Mouse (Mus musculus): ENCODE measurements around the gene Plac8. TPM values are rescaled to one million over a fixed set of nuclear protein-coding genes. Genes with fewer than 3 reads are reported as not detected.

Gene Plac8
- polyA plus RNA-seq, 1 experiment = 22.1 TPM

DNA sequence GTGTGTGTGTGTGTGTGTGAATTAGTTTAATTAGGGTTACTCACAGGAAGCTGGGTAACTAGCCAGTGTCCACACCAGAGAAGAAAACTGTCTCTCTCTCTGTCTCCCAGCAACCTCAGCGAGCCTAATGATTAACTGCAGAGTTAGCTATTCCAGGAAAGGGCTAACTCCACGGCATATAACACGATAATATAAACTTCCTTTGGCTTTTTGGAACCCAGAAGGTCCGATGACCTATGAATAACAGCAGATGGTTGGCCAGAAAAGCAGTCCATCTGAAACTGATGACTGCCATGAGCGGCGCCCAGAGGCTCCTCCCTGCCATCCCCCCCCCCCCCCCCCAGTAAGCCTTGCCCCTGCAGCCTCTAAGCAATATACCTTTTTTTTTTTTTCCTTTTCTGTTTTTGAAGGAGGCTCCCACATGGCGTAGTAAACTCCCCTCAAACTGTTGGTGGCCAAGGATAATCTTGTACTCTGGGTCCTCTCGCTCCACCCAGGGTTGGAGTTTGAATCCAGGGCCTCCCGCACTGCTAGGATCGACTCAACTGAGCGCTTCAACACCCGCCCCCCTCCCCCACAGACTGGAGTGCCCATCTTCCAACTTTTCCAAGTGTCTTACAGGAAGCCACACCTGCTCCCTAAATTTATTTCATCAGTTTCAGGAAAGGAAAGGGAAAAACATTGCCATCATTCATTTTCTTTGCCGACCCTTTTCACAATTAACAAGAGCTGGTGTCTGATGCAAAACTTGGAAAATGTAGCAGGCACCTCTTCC lies 4.6 kb downstream of the Plac8 start:
- Histone ChIP-seq H3K27me3 (ENCODE audit: control insufficient read depth, insufficient read depth, low read length, poor library complexity, severe bottlenecking) (no peaks in the 10 kb centered on the region), H3K9ac (ENCODE audit: low read depth, poor library complexity, severe bottlenecking) (no peak overlapping the region), H3K4me3 (ENCODE audit: low read depth, low read length) (no peak overlapping the region), H3K9me3 (replicated peaks; ENCODE audit: control insufficient read depth, insufficient read depth, low read length, poor library complexity, severe bottlenecking) (no peaks in the 10 kb centered on the region), H3K4me1 (ENCODE audit: control insufficient read depth, insufficient read depth, low read length) (peaks cover 2% of the 10 kb centered on the region), H3K27ac (ENCODE audit: insufficient read depth, low read length) (no peak overlapping the region), H3K36me3 (ENCODE audit: control insufficient read depth, insufficient read depth, low read length, poor library complexity, severe bottlenecking) (no peaks in the 10 kb centered on the region)
- no peak for TF ChIP-seq CTCF (IDR thresholded peaks at IDR 0.05; ENCODE audit: low read depth, low read length)
- no peak for TF ChIP-seq POLR2A (IDR thresholded peaks at IDR 0.05; ENCODE audit: insufficient read depth, low read length)
- TF ChIP-seq EP300 (IDR thresholded peaks at IDR 0.05; ENCODE audit: insufficient read depth, low read depth, low read length) = no peak

DNA sequence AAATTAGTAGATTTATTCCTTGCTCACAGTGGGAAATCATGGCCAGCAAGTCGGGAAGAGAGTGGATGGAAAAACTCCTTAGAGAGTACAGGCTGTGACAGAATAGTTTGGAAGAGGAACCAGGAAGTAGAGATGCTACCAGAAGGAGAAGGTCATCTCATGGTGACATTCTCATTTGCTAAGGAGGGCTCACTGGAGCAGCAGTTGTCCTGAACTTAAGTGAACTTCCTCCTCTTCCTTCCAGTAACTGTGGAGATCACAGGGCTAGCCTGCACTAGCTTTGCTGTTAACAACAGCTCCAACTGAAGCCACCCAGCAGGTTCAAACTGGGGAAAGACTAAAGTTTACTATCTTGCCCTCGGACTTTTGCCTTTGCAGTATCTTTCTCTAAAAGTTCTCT lies 5.2 kb downstream of the Plac8 start:
- no peak overlapping the region for H3K9ac ChIP-seq (ENCODE audit: low read depth, poor library complexity, severe bottlenecking)
- TF ChIP-seq CTCF (IDR thresholded peaks at IDR 0.05; ENCODE audit: low read depth, low read length) (no peak), POLR2A (IDR thresholded peaks at IDR 0.05; ENCODE audit: insufficient read depth, low read length) (no peak), EP300 (IDR thresholded peaks at IDR 0.05; ENCODE audit: insufficient read depth, low read depth, low read length) (no peak)
- no peak overlapping the region for H3K4me3 ChIP-seq (ENCODE audit: low read depth, low read length)
- no peaks in the 10 kb centered on the region for H3K36me3 ChIP-seq (ENCODE audit: control insufficient read depth, insufficient read depth, low read length, poor library complexity, severe bottlenecking)
- H3K9me3 ChIP-seq (replicated peaks; ENCODE audit: control insufficient read depth, insufficient read depth, low read length, poor library complexity, severe bottlenecking) = no peaks in the 10 kb centered on the region
- H3K27me3 ChIP-seq (ENCODE audit: control insufficient read depth, insufficient read depth, low read length, poor library complexity, severe bottlenecking) = no peaks in the 10 kb centered on the region
- H3K4me1 ChIP-seq (ENCODE audit: control insufficient read depth, insufficient read depth, low read length) = peaks cover 2% of the 10 kb centered on the region
- no peak overlapping the region for H3K27ac ChIP-seq (ENCODE audit: insufficient read depth, low read length)

DNA sequence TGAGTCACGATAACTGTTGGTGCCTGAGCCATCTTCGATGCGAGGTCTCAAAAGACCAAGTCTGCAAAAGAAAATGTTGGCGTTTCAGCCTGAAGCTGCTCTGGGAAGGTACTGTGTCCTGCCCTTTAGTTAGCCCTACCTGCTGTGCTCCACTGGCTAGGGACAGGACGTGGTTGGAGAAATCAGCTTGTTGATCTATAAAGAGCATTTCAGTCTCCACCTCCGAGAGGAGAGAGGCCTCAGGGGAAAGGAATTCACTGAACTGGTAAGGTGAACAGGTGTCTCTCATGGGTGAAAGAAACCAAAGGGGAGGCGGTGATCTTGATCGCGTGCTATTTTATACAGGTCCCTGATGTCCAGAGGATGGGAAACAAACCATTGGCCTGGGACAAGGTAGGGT lies 9.3 kb downstream of the Plac8 start:
- H3K27ac ChIP-seq (ENCODE audit: insufficient read depth, low read length) = no peak overlapping the region
- no peak overlapping the region for H3K4me3 ChIP-seq (ENCODE audit: low read depth, low read length)
- TF ChIP-seq EP300 (IDR thresholded peaks at IDR 0.05; ENCODE audit: insufficient read depth, low read depth, low read length) (no peak), CTCF (IDR thresholded peaks at IDR 0.05; ENCODE audit: low read depth, low read length) (no peak), POLR2A (IDR thresholded peaks at IDR 0.05; ENCODE audit: insufficient read depth, low read length) (no peak)
- H3K36me3 ChIP-seq (ENCODE audit: control insufficient read depth, insufficient read depth, low read length, poor library complexity, severe bottlenecking) = no peaks in the 10 kb centered on the region
- no peaks in the 10 kb centered on the region for H3K9me3 ChIP-seq (replicated peaks; ENCODE audit: control insufficient read depth, insufficient read depth, low read length, poor library complexity, severe bottlenecking)
- no peak overlapping the region for H3K9ac ChIP-seq (ENCODE audit: low read depth, poor library complexity, severe bottlenecking)
- H3K27me3 ChIP-seq (ENCODE audit: control insufficient read depth, insufficient read depth, low read length, poor library complexity, severe bottlenecking) = no peaks in the 10 kb centered on the region
- no peaks in the 10 kb centered on the region for H3K4me1 ChIP-seq (ENCODE audit: control insufficient read depth, insufficient read depth, low read length)

DNA sequence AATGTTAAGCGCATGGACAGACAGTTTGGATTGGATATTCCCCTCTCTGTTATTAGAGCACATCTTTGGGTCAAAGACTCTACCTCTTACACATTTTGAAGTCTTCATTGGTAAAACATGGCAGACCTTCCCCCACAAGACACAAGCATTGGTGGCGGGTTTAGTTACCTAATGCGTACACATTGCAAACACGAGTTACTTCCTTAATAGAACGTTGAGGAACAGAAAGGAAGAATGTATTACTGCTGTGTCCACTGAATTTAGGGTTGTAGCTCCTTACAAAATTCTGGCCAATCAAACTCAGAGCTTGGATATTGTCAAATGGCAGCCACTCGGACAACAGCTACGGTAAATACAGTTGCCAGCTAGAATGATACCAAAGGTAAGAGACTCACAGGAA lies 12.7 kb downstream of the Plac8 start:
- Histone ChIP-seq H3K4me3 (ENCODE audit: low read depth, low read length) (no peak overlapping the region), H3K27me3 (ENCODE audit: control insufficient read depth, insufficient read depth, low read length, poor library complexity, severe bottlenecking) (no peaks in the 10 kb centered on the region), H3K9ac (ENCODE audit: low read depth, poor library complexity, severe bottlenecking) (no peak overlapping the region), H3K36me3 (ENCODE audit: control insufficient read depth, insufficient read depth, low read length, poor library complexity, severe bottlenecking) (no peaks in the 10 kb centered on the region), H3K9me3 (replicated peaks; ENCODE audit: control insufficient read depth, insufficient read depth, low read length, poor library complexity, severe bottlenecking) (no peaks in the 10 kb centered on the region), H3K4me1 (ENCODE audit: control insufficient read depth, insufficient read depth, low read length) (no peaks in the 10 kb centered on the region), H3K27ac (ENCODE audit: insufficient read depth, low read length) (no peak overlapping the region)
- no peak for TF ChIP-seq EP300 (IDR thresholded peaks at IDR 0.05; ENCODE audit: insufficient read depth, low read depth, low read length)
- no peak for TF ChIP-seq CTCF (IDR thresholded peaks at IDR 0.05; ENCODE audit: low read depth, low read length)

DNA sequence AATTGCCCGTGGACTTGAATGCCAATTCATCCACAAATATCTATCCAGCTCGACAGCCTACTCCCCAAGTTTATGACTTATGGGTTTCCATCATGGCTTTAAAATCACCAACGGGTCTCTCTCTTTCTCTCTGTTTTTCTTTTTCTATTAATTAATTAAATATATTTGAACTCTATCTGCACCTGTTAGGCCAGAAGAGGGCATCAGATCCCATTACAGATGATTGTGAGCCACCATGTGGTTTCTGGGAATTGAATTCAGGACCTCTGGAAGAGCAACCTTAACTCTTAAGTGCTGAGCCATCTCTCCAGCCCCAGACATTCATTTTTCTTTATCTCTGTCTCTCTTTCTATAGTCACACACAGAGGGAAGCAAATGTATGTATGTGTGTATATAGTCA lies 13.3 kb downstream of the Plac8 start:
- no peaks in the 10 kb centered on the region for H3K36me3 ChIP-seq (ENCODE audit: control insufficient read depth, insufficient read depth, low read length, poor library complexity, severe bottlenecking)
- no peaks in the 10 kb centered on the region for H3K4me1 ChIP-seq (ENCODE audit: control insufficient read depth, insufficient read depth, low read length)
- no peak for TF ChIP-seq POLR2A (IDR thresholded peaks at IDR 0.05; ENCODE audit: insufficient read depth, low read length)
- no peak for TF ChIP-seq EP300 (IDR thresholded peaks at IDR 0.05; ENCODE audit: insufficient read depth, low read depth, low read length)
- TF ChIP-seq CTCF (IDR thresholded peaks at IDR 0.05; ENCODE audit: low read depth, low read length) = no peak
- no peak overlapping the region for H3K9ac ChIP-seq (ENCODE audit: low read depth, poor library complexity, severe bottlenecking)
- no peaks in the 10 kb centered on the region for H3K27me3 ChIP-seq (ENCODE audit: control insufficient read depth, insufficient read depth, low read length, poor library complexity, severe bottlenecking)
- H3K9me3 ChIP-seq (replicated peaks; ENCODE audit: control insufficient read depth, insufficient read depth, low read length, poor library complexity, severe bottlenecking) = no peaks in the 10 kb centered on the region
- H3K4me3 ChIP-seq (ENCODE audit: low read depth, low read length) = no peak overlapping the region
- no peak overlapping the region for H3K27ac ChIP-seq (ENCODE audit: insufficient read depth, low read length)

DNA sequence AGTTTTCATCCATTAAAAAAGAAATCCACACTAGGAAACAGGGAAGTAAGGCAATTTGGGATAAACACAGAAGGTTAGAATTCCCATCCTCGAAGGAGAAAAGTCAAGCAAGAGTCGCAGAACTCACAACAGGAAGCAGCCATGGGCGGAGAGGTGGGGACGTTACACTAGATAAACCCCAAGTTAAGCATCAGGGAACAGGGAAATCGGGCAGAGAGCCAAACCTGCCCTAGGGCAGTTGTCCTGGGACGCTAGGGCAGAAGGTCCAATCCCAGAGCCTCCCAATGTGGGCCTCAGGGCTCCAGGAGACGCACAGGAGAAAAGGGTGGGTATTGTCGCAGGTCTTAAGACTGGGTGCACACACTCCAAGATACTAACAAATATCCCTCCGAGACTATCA lies 14.5 kb downstream of the Plac8 start:
- no peaks in the 10 kb centered on the region for H3K9me3 ChIP-seq (replicated peaks; ENCODE audit: control insufficient read depth, insufficient read depth, low read length, poor library complexity, severe bottlenecking)
- no peaks in the 10 kb centered on the region for H3K36me3 ChIP-seq (ENCODE audit: control insufficient read depth, insufficient read depth, low read length, poor library complexity, severe bottlenecking)

More for the DNA sequence above, 14.5 kb downstream of the Plac8 start:
- no peak overlapping the region for H3K4me3 ChIP-seq (ENCODE audit: low read depth, low read length)
- H3K27ac ChIP-seq (ENCODE audit: insufficient read depth, low read length) = no peak overlapping the region
- H3K4me1 ChIP-seq (ENCODE audit: control insufficient read depth, insufficient read depth, low read length) = no peaks in the 10 kb centered on the region
- TF ChIP-seq CTCF (IDR thresholded peaks at IDR 0.05; ENCODE audit: low read depth, low read length) (no peak), EP300 (IDR thresholded peaks at IDR 0.05; ENCODE audit: insufficient read depth, low read depth, low read length) (no peak), POLR2A (IDR thresholded peaks at IDR 0.05; ENCODE audit: insufficient read depth, low read length) (no peak)
- H3K9ac ChIP-seq (ENCODE audit: low read depth, poor library complexity, severe bottlenecking) = no peak overlapping the region
- no peaks in the 10 kb centered on the region for H3K27me3 ChIP-seq (ENCODE audit: control insufficient read depth, insufficient read depth, low read length, poor library complexity, severe bottlenecking)

Measured in ES-Bruce4 (cell line).